Mouse (Mus musculus): Measurements from ENCODE around the gene Lama5.

DNA sequence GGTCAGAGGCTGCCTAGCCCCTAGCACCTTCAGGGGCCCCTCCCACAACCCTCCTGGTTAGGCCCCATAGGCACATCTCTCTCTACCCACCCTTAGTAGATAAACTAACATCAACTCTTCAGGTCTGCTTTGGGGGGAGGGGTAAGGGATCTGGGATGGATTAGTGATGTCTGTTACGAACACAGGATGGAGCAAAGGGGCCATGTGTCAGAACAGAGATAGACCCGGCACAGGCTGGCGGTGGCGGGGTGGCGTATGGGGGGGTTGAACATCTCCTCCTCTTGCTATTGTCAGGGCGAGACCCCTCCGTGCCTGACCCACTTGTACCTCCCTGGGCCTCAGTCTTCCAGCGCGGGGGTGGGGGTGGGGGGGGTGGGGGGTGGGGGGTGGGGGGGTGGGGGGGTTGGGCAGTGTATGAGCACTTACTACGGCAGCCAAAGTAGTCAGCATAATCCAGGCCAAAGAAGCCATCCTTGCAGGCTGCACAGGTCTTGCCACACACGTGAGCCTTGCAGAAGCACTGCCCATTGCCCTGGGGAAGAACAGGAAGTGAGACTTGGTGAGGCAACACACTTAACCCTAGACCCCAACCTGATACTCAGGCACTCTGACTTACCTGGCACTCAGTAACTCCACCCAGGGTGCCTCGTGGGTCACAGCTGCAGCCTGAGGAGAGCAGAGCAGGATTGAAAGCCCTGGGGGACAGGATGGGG is 28.9 kb downstream of the Lama5 start:
- TF ChIP-seq HCFC1 (IDR thresholded peaks at IDR 0.05; ENCODE audit: borderline replicate concordance, insufficient read depth, low read length) = no peak
- TF ChIP-seq ZC3H11A (IDR thresholded peaks at IDR 0.05; ENCODE audit: borderline replicate concordance, low read depth, low read length) = no peak
- TF ChIP-seq MAFK (IDR thresholded peaks at IDR 0.05; ENCODE audit: insufficient read depth, low read depth, low read length) = no peak
- TF ChIP-seq CHD2 (IDR thresholded peaks at IDR 0.05; ENCODE audit: low read depth, low read length) = no peak
